Mouse (Mus musculus): ENCODE measurements at regions not wholly inside any gene's neighbourhood (a gene's known extent, or its start where the extent isn't known, plus 50 kb on each side); places are given as distances from the start of the nearest gene placed in this dataset.

- no peak for DNase-seq (ENCODE audit: inconsistent ontology term)
Measured at GRCm38 (mm10) chrX:121301915-121302314, 989.0 kb upstream of the H2afb3 start.

GRCm38 (mm10) chrX:121291239-121291638 lies 978.3 kb upstream of the H2afb3 start:
- no peak for DNase-seq (ENCODE audit: inconsistent ontology term)

DNA sequence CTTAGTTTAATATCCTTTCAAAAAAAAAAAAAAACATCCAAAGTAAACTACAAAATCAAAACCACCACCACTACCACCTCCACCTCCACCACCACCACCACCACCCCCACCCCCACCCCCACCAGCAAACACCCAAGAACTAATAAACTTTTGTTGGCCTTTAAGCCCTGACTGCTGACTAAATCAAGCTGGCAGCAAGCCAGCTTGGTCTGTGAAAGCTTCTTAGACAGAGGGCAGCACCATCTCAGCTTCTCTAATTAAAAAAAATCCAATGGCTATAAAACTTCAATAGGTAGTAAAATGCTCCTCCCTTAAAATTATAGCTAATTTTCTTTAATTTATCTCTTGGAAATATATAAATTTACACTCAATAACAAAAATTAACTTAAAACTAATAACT lies 957.2 kb upstream of the H2afb3 start:
- DNase-seq (ENCODE audit: inconsistent ontology term), result peak; percentile 1

DNA sequence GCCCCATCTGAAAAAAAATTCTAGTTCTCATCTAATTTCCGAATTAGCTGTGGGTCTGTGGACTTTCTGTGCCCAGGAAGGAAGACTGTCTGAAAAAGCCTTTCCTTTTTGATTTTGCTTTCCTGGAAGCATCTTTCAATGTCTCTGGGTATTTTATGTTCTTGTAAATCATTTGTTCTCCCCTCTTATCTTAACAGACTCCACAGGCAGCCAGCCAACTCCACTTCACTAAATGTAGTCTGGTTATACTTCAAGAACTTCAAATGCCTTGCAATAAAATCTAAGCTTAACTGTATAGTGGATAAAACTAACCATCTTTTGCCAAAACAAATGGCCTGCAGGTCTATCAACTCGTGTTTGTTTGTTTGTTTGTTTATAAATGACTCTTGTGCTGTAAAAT lies 956.7 kb upstream of the H2afb3 start:
- DNase-seq (ENCODE audit: inconsistent ontology term), result no peak

DNA sequence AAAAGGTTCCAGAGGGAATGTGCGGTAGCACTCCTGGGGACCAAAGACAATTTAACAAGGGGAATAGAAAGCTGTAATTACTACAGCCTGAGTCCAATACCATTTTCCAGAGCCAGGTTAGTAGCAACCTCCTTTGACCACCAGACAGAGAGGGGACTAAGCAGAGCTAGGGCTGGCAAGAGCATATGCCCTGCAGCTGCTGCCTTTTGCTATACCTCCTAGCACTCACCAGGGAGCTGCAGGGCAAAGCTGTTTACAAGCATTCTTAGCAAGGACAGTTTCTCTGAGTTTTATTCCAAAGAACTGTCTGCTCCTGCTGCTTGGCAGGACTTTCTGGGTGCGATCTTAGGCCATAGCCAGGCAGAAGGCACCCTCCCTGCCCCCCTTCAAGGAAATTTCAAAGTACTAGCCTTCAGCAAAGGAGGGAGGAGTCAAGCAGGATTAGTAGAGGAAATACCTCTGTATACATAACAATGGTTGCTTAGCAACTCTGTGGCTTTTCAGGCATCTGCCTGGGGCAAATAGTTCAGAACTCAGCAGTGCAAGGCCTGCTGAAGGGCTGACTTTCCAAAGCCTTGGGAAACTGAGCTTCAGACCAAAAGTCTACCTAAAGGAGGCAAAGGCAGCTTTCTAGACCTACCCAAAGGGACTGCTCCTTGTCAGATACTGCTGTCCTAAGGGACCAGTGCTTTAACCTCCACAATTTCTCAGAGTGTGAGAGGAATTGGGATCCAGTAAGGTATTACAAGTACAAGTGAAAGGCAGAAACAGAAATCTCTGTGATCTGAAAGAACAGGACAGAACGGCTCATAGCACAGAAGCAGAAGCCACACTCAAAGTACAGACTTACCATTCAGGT lies 919.5 kb upstream of the H2afb3 start:
- peak; percentile 72 for DNase-seq (ENCODE audit: inconsistent ontology term)

Data from Muller cell, postnatal 12 days (primary cell).